Mouse (Mus musculus) bone marrow, adult 2 months (tissue): ENCODE data around the gene AC124502.3.

ENCODE experiments used
- CTCF ChIP-seq: fragments of 200-500 bp; IDR thresholded peaks from 2 replicates; pipeline ENCODE4 v1.5.1; 2011; ENCODE audit warnings: low read length, control low read depth; ENCODE audit not compliant: control insufficient read depth, insufficient read depth
- POLR2A ChIP-seq: fragments of 200-500 bp; IDR thresholded peaks from 2 replicates; pipeline ENCODE4 v1.6.1; 2011; ENCODE audit warnings: low read depth, mild to moderate bottlenecking, control low read depth, low read length, borderline replicate concordance; ENCODE audit not compliant: control insufficient read depth

DNA sequence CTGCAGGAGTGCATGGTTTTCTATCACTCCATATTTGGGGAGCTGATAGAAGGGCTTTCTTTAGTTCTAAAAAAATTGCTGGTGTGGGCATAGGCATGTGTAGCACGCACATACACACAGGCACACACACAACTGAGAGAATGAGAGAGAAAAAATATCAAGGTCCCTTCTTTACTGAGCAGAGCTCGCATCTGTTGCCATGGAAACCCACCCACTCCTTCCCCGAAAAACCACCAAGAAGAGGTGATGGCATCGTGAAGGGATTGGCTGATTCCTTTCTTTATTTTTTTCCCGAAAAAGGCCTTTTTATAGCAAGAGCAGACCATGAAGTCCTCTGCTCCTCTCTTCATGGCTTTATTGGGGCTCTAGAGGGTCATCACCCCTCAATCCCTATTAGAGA lies 44.6 kb upstream of the AC124502.3 start:
- TF ChIP-seq CTCF (no peak), POLR2A (no peak)
